Mouse (Mus musculus): ENCODE results near the gene Etfdh. TPM values are rescaled to one million over a fixed set of nuclear protein-coding genes. Genes with fewer than 3 reads are reported as not detected.

Etfdh gene
- 160 and 187 TPM in 2 replicates for polyA plus RNA-seq (2015; fragmentation: Nextera tagmentation; extraction: Ambion mirVana)

GRCm38 (mm10) chr3:79629416-79629730 is at the start of gene Etfdh:
TSS of gene Etfdh (minus strand) at chr3:79629500.

DNA sequence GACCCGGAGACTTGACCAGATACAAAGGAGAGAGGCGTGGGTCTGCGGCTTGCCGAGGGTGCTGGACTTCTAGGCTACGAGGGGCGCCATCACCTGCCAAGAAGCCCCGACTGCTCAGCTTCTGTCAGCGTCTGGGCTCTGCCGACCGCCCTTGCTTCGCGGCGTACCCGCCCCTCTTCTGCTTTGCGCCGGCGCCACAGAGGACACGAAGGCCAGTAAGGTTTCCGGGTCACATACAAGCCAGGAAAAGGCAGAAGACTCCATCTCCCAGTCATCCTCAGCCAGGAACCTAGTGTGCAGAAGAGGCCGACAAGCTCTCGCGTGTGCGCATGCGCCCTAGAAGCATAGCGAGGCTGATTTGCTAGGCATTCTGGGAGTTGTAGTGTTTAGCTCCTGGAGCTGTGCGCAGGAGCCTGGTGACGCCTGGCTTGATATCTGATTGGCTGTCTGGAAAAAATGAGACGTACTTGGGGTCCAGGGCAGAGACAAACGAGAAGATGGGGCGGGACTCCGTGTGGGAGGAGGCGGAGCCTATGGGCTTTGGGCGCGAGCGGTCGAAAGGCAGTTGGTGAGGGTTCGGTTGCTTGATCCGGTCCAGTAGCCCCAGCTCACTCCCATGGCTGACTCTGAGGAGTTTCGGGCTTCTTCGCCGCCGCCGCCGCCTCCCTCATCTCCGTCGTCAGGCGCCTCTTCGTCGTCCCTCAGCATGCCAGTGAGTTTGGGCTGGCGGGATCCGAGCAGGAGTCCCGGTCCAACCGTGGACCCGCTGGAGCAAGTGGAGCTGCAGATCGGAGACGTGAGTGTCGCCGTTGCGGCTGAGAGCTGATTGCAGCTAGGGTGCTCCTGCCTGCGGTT is 512 bp downstream of the Etfdh start, which contains the start of gene 4930579G24Rik:
TSS of gene 4930579G24Rik (plus strand) at position 519 of the 855 bp plus-strand sequence.

DNA sequence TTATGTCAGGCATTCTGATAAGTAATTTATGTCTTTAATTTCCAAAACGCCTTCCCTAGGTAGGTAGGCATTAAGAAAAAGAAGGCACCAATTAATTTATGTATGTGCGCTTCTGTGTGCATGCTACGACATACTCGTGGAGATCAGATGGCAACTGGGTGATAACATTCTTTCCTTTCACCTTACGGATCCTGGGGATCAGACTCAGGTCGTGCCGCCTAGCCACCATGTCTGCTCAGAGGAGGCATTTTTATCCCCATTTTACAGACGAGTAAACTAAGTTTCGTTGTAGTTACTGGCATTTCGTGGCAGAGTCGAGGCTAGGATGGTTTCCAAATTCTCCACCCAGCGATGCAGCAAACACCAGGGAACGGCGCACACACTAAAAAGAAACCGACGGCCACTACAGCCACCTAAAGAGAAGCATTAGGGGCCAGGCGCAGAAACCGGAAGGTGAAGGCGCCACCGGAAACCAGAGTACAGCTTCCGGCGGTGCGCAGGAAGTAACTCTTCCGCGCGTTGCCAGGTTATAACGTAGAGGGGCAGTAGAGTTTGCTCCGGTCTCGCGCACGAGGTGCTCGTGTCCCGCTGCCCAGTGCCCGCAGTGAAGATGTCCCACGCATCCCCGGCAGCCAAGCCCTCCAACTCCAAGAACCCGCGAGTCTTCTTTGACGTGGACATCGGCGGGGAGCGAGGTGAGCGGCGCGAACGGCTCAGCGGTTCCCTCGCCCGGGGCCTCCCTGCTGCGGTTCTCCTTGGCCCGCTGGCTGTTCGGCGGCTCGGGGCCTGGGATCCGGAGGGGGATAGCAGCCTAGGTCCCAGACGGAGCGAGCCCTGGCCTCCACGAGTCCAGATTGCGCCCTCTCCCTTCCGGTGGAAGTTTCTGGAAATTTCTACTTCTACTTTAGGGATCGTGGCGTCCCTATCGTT is 38.2 kb downstream of the Etfdh start, which contains the start of gene Ppid:
TSS of gene Ppid (plus strand) at position 480 of the 930 bp plus-strand sequence.

DNA sequence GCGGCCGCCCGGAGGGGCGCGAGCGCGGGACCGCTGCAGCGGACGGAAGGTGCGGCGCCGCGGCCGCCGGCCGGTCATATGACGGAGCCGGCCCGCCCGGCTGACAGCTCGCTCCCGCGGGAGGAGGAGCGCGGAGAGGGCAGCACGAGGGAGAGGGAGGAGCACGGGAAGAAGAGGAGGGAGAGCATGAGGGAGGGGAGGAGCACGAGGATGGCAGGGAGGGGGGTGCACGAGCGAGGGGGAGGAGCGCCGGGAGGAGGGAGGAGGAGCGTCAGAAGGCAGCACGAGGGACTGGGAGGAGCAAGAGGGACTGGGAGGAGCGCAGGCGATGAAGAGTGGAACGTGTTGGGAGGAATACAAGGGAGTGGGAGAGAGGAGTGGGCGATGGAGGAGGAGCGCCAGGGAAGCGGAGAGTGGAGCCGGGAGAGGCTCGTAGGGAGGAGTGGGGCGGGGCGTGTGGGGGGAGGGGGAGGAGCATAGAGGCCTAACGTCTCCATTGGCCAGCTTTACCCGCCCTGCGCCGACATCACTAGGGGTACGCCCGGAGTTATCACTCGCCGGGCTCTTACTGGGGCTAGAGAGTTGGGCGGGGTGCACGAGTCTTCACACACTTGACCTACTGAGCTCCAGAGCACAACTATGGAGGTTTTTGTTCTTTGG is 61.5 kb downstream of the Etfdh start, which contains the start of gene Fnip2:
TSS of gene Fnip2 (minus strand) at position 94 of the 660 bp plus-strand sequence.

Other genes starting within 250 kb of the Etfdh start
- 1.2 and 1.3 TPM in 2 replicates for gene Fnip2, start 61.7 kb downstream of the Etfdh start, polyA plus RNA-seq (2015; fragmentation: Nextera tagmentation; extraction: Ambion mirVana)
- gene Ppid, start 38.2 kb downstream of the Etfdh start, polyA plus RNA-seq (2015; fragmentation: Nextera tagmentation; extraction: Ambion mirVana), result 57.7 and 61.4 TPM in 2 replicates
- 9.7 and 11.1 TPM in 2 replicates for gene 4930579G24Rik, start 421 bp downstream of the Etfdh start, polyA plus RNA-seq (2015; fragmentation: Nextera tagmentation; extraction: Ambion mirVana)
- gene Rxfp1, start 108.4 kb upstream of the Etfdh start, polyA plus RNA-seq (2015; fragmentation: Nextera tagmentation; extraction: Ambion mirVana), result 0.08 and 0.10 TPM in 2 replicates
- gene Tmem144, start 223.3 kb upstream of the Etfdh start, polyA plus RNA-seq (2015; fragmentation: Nextera tagmentation; extraction: Ambion mirVana), result 2.1 and 2.3 TPM in 2 replicates

Data from skeletal muscle tissue, postnatal 0 days (tissue).